Mouse (Mus musculus): ENCODE measurements around the gene Rhobtb3. TPM values are rescaled to one million over a fixed set of nuclear protein-coding genes. Genes with fewer than 3 reads are reported as not detected.
"Not testable (repeated sequence)": the region's sequence is repeated elsewhere in the genome, so short reads cannot be mapped to it uniquely, and the experiment has no call there.

The Rhobtb3 gene
- polyA plus RNA-seq, 1 experiment from 2014 or later, result 27.9 TPM

DNA sequence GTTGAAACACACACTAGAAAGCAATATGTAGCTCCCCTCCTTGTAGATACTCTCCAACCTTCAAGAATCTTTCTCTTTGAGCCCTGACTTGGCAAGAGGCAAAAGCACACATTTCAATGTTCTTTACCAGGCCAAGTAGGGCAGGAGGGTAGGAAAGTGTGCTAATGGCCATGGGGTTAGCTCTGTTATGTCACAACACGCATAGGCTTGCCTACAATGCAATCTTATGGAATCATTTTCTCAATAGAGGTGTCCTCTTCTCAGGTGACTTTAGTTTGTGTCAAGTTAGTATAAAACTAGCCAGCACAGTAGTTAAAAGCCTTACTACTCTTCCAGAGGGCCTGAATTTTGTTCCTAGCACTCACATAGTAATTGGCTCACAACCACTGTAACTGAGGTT, 113.0 kb downstream of the Rhobtb3 start:
- Histone ChIP-seq H3K27ac (no peak overlapping the region), H3K9ac (no peak overlapping the region), H3K4me2 (replicated peaks) (no peak overlapping the region), H3K27me3 (ENCODE audit: control insufficient read depth, insufficient read depth, low read length) (no peaks in the 10 kb centered on the region), H3K4me1 (replicated peaks; ENCODE audit: control insufficient read depth, insufficient read depth, low read length) (no peaks in the 10 kb centered on the region), H3K4me3 (replicated peaks; ENCODE audit: low read length) (no peak overlapping the region), H3K36me3 (replicated peaks; ENCODE audit: control insufficient read depth, insufficient read depth) (no peaks in the 10 kb centered on the region), H3K9me3 (ENCODE audit: control insufficient read depth, low read length) (no peaks in the 10 kb centered on the region)
- ATAC-seq (ENCODE audit: low FRiP score), result no peak
- no peak for DNase-seq (ENCODE audit: low spot score)
- 82% methylated on average over 1 of the region's 1 CpGs for WGBS

DNA sequence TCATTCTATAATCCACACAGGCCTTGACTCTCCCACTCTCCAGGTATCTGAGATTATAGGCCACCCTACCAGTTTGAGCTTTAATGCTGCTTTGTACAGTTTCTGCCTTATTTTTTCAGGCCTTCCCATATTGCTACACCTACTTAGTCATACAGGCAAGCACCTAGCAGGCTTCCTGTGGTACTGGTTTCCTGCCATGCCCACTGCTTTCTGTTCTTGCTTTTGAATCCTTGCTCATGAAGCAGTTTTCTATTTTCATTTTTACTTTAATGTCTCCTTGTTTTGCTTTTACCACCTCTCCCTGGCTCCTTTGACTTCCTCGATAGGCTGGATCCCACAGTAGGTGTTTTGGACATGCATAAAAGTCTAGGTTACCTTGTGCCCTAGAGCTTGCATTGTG, 118.3 kb downstream of the Rhobtb3 start:
- Histone ChIP-seq H3K9me3 (ENCODE audit: control insufficient read depth, low read length) (no peaks in the 10 kb centered on the region), H3K27me3 (ENCODE audit: control insufficient read depth, insufficient read depth, low read length) (no peaks in the 10 kb centered on the region), H3K9ac (no peak overlapping the region), H3K36me3 (replicated peaks; ENCODE audit: control insufficient read depth, insufficient read depth) (no peaks in the 10 kb centered on the region), H3K4me1 (replicated peaks; ENCODE audit: control insufficient read depth, insufficient read depth, low read length) (no peaks in the 10 kb centered on the region), H3K4me3 (replicated peaks; ENCODE audit: low read length) (no peak overlapping the region), H3K4me2 (replicated peaks) (no peak overlapping the region), H3K27ac (no peak overlapping the region)
- no peak for ATAC-seq (ENCODE audit: low FRiP score)
- WGBS, result 94% methylated on average over 1 of the region's 1 CpGs
- no peak for DNase-seq (ENCODE audit: low spot score)

DNA sequence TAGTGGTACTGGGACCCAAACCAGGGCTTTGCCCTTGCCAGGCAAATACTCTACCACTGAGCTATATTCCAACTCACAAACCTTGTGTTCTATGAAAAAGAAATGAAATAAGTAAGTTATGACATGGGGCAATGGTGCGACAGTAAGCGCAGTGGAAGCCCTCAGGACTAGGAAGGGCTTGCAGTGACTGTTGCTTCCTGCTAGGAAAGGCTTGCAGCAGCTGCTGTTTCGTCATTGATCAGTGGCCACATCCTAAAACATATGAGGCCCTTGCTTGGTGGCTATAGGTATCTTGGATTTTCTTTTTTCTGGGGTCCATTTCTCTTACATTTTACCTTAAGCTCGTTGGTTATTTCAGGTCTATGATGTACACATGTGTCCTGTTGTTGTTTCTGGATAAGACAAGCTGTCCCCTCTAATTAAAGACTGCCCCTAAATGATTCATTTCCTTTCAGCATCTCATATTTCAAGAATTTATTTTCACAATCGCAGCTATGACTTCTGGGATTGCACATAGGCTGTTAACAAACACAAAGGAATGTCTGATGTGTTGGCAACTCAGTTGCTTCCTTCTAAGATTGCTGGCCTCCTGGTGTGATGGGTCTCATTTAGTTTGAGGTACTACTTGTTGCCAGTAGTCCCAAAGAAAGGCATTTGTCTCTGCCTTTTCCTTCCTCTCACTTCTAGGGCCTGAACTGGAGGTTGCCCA, 119.0 kb downstream of the Rhobtb3 start:
- H3K36me3 ChIP-seq (replicated peaks; ENCODE audit: control insufficient read depth, insufficient read depth), result no peaks in the 10 kb centered on the region
- no peak overlapping the region for H3K27ac ChIP-seq
- ATAC-seq (ENCODE audit: low FRiP score), result no peak
- no peaks in the 10 kb centered on the region for H3K27me3 ChIP-seq (ENCODE audit: control insufficient read depth, insufficient read depth, low read length)
- WGBS, result 83% methylated on average over 5 of the region's 5 CpGs
- H3K4me3 ChIP-seq (replicated peaks; ENCODE audit: low read length), result no peak overlapping the region
- no peaks in the 10 kb centered on the region for H3K9me3 ChIP-seq (ENCODE audit: control insufficient read depth, low read length)
- DNase-seq (ENCODE audit: low spot score), result no peak
- H3K4me1 ChIP-seq (replicated peaks; ENCODE audit: control insufficient read depth, insufficient read depth, low read length), result no peaks in the 10 kb centered on the region
- H3K4me2 ChIP-seq (replicated peaks), result no peak overlapping the region
- no peak overlapping the region for H3K9ac ChIP-seq

DNA sequence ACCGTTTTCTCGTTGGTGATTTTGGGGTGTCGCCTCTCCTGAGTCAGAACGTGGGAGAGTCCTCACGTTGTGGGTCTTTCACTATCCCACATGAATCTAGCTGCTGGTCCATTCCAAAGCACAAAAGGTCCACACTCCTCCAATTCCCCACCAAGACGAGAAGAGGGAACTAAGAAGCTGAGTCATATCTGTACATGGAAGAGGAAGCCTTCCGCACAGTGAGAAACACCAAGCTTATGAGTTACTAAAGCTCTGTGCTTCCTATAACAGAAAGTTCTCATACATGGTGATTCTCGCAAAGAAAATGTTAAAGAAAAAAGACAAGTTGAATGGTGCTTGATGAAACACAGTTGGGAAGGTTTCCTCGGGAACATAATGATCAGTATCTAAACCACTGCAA, 120.5 kb downstream of the Rhobtb3 start:
- Histone ChIP-seq H3K9me3 (ENCODE audit: control insufficient read depth, low read length) (no peaks in the 10 kb centered on the region), H3K9ac (no peak overlapping the region), H3K4me3 (replicated peaks; ENCODE audit: low read length) (no peak overlapping the region), H3K4me1 (replicated peaks; ENCODE audit: control insufficient read depth, insufficient read depth, low read length) (no peaks in the 10 kb centered on the region), H3K36me3 (replicated peaks; ENCODE audit: control insufficient read depth, insufficient read depth) (no peaks in the 10 kb centered on the region), H3K4me2 (replicated peaks) (no peak overlapping the region), H3K27me3 (ENCODE audit: control insufficient read depth, insufficient read depth, low read length) (no peaks in the 10 kb centered on the region), H3K27ac (no peak overlapping the region)
- WGBS, result 88% methylated on average over 9 of the region's 9 CpGs
- DNase-seq (ENCODE audit: low spot score) (no peak), ATAC-seq (ENCODE audit: low FRiP score) (no peak)

DNA sequence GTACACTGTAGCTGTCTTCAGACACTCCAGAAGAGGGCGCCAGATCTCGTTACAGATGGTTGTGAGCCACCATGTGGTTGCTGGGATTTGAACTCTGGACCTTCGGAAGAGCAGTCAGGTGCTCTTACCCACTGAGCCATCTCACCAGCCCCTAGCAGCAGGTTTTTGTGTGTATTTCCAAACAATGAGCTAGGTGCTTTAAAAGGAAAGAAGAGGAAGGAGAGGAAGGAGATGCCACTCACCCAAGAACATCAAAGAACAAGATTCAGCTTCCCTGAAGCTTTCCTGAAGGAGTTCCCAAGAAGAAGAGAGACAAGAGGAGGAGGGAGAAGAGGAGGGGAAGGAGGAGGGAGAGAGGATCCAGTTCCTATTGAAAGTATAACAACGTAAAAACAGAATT, 121.4 kb downstream of the Rhobtb3 start:
- not testable (repeated sequence) for H3K9ac ChIP-seq; H3K4me3 ChIP-seq (replicated peaks; ENCODE audit: low read length); H3K9me3 ChIP-seq (ENCODE audit: control insufficient read depth, low read length); H3K27me3 ChIP-seq (ENCODE audit: control insufficient read depth, insufficient read depth, low read length); H3K4me1 ChIP-seq (replicated peaks; ENCODE audit: control insufficient read depth, insufficient read depth, low read length); H3K4me2 ChIP-seq (replicated peaks); H3K27ac ChIP-seq; DNase-seq (ENCODE audit: low spot score); H3K36me3 ChIP-seq (replicated peaks; ENCODE audit: control insufficient read depth, insufficient read depth); ATAC-seq (ENCODE audit: low FRiP score)
- 81% methylated on average over 3 of the region's 4 CpGs for WGBS

DNA sequence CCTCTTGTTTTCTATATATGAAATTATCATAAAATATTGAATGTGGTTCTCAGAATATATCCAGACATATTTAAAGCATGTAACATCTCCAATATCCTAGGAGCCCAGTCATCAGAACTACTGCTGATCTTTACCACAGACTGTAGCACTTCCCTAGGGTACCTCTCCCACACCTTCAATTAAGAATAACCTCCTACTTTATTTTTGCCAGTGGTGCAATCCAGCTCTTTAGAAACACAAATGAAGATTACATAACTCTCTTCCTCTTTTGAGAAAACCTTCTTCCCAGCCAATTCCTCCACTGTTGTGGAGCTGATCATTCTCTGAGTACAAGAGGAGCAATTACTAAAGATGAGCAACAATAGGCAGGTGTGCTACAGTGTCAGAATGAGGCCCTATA, 123.8 kb downstream of the Rhobtb3 start:
- no peak for ATAC-seq (ENCODE audit: low FRiP score)
- H3K27ac ChIP-seq, result no peak overlapping the region
- DNase-seq (ENCODE audit: low spot score), result no peak
- no peak overlapping the region for H3K4me3 ChIP-seq (replicated peaks; ENCODE audit: low read length)
- no peak overlapping the region for H3K9ac ChIP-seq
- H3K27me3 ChIP-seq (ENCODE audit: control insufficient read depth, insufficient read depth, low read length), result no peaks in the 10 kb centered on the region
- H3K4me2 ChIP-seq (replicated peaks), result no peak overlapping the region
- H3K9me3 ChIP-seq (ENCODE audit: control insufficient read depth, low read length), result no peaks in the 10 kb centered on the region
- no peaks in the 10 kb centered on the region for H3K4me1 ChIP-seq (replicated peaks; ENCODE audit: control insufficient read depth, insufficient read depth, low read length)
- H3K36me3 ChIP-seq (replicated peaks; ENCODE audit: control insufficient read depth, insufficient read depth), result no peaks in the 10 kb centered on the region

Other genes with a start within 250 kb of the Rhobtb3 start
- 2.1 and 2.4 TPM in 2 replicates for gene Ell2, start 237.2 kb downstream of the Rhobtb3 start, polyA plus RNA-seq (2014; fragmentation: Nextera tagmentation; extraction: Ambion mirVana)
- gene Glrx, start 104.1 kb downstream of the Rhobtb3 start, polyA plus RNA-seq (2014; fragmentation: Nextera tagmentation; extraction: Ambion mirVana), result 76.1 and 78.5 TPM in 2 replicates
- 2.3 and 3.4 TPM in 2 replicates for gene Spata9, start 23.2 kb upstream of the Rhobtb3 start, polyA plus RNA-seq (2014; fragmentation: Nextera tagmentation; extraction: Ambion mirVana)
- gene Rfesd, start 74.8 kb upstream of the Rhobtb3 start, polyA plus RNA-seq (2014; fragmentation: Nextera tagmentation; extraction: Ambion mirVana), result 18.7 and 21.2 TPM in 2 replicates
- gene Gpr150, start 113.1 kb upstream of the Rhobtb3 start, polyA plus RNA-seq (2014; fragmentation: Nextera tagmentation; extraction: Ambion mirVana), result 2.9 and 3.0 TPM in 2 replicates
- 4.1 and 4.9 TPM in 2 replicates for gene Arsk, start 154.7 kb upstream of the Rhobtb3 start, polyA plus RNA-seq (2014; fragmentation: Nextera tagmentation; extraction: Ambion mirVana)
- 15.7 and 16.1 TPM in 2 replicates for gene Ttc37, start 154.8 kb upstream of the Rhobtb3 start, polyA plus RNA-seq (2014; fragmentation: Nextera tagmentation; extraction: Ambion mirVana)

Measured in hindbrain, embryonic 14.5 days (tissue).